Mouse (Mus musculus): ENCODE results near the gene Ucp2.

DNA sequence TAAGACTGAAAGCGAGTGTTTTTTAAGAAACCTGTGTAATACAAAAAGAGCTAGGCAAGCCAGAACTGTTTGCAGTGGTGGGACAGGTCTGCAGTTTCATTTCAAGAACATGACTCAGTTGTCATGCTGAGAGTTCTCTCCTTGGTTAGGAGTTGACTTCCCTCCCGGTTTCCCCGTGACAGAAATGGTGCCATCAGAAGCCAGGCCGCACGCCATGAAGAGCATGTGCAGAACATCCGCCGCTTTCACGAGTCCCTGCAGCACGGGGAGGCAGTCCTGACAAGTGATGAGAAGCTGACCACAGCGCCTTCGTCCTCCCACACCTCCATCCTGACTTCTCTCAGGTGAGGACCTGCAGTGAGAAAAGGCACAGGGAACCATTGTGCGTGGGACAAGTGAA lies 44.6 kb upstream of the Ucp2 start:
- TF ChIP-seq CTCF (IDR thresholded peaks at IDR 0.05; ENCODE audit: borderline replicate concordance, control insufficient read depth, extremely low read depth, insufficient read depth, low read length, poor library complexity) (no peak), POLR2A (IDR thresholded peaks at IDR 0.05; ENCODE audit: control insufficient read depth, extremely low read depth, insufficient read depth, low read length, poor library complexity) (no peak)

Measured in thymus, adult 2 months (tissue).